Mouse (Mus musculus) brain, embryonic 14.5 days (tissue): Measurements from ENCODE around the gene Nub1. TPM values are rescaled to one million over a fixed set of nuclear protein-coding genes. Genes with fewer than 3 reads are reported as not detected.
A peak's percentile ranks its signal among the peaks of the same experiment; 100 is the strongest.
"Not testable (repeated sequence)": the region's sequence is repeated elsewhere in the genome, so short reads cannot be mapped to it uniquely, and the experiment has no call there.

ENCODE experiments used
- DNase-seq: peaks from one replicate; pipeline ENCODE4 v3.0.0-alpha.2; 2011; ENCODE audit warnings: low read depth
- CTCF ChIP-seq: fragments of 200-500 bp; IDR thresholded peaks from 2 replicates; pipeline ENCODE4 v1.5.1; 2012; ENCODE audit warnings: inconsistent platforms, mild to moderate bottlenecking, moderate library complexity, borderline replicate concordance; ENCODE audit not compliant: insufficient read depth, insufficient read length; ENCODE audit errors: extremely low read depth
- POLR2A ChIP-seq: fragments of 200-500 bp; IDR thresholded peaks from 2 replicates; pipeline ENCODE4 v1.6.1; 2012; ENCODE audit warnings: mild to moderate bottlenecking, inconsistent platforms, borderline replicate concordance; ENCODE audit not compliant: poor library complexity, insufficient read depth, insufficient read length, severe bottlenecking; ENCODE audit errors: extremely low read depth
- polyA plus RNA-seq: library from polyadenylated mRNA; depleted of rRNA; stranded (reverse); fragments of >200 nt; gene quantifications from 2 replicates; pipeline ENCODE4 v1.2.3, GENCODE M21; 2012

Nub1 gene
- polyA plus RNA-seq, 1 experiment: 58.5 TPM

- no peak for TF ChIP-seq CTCF
- TF ChIP-seq POLR2A: no peak
- no peak for DNase-seq
These were observed 25.5 kb upstream of the Nub1 start for GRCm38 (mm10) chr5:24659708-24660423.

- DNase-seq: no peak
- no peak for TF ChIP-seq POLR2A
- TF ChIP-seq CTCF: no peak
These were observed 23.9 kb upstream of the Nub1 start for GRCm38 (mm10) chr5:24661457-24661856.

- peak; percentile 80 for TF ChIP-seq CTCF
- TF ChIP-seq POLR2A: no peak
- peak; percentile 86 for DNase-seq
These were observed 11.1 kb upstream of the Nub1 start for GRCm38 (mm10) chr5:24674238-24674637.

- TF ChIP-seq POLR2A (no peak), CTCF (no peak)
- no peak for DNase-seq
These were observed 3.9 kb upstream of the Nub1 start for GRCm38 (mm10) chr5:24681436-24681835.

- TF ChIP-seq CTCF: no peak
- TF ChIP-seq POLR2A: no peak
These were observed 560 bp upstream of the Nub1 start for GRCm38 (mm10) chr5:24684578-24685365.

GRCm38 (mm10) chr5:24686176-24686575 lies 844 bp downstream of the Nub1 start:
- DNase-seq: no peak
- TF ChIP-seq POLR2A (no peak), CTCF (no peak)

More at GRCm38 (mm10) chr5:24684578-24685365, 560 bp upstream of the Nub1 start:
- peak; percentile 59 for DNase-seq

GRCm38 (mm10) chr5:24686671-24687420 lies 1.5 kb downstream of the Nub1 start:
- DNase-seq: not testable (repeated sequence)

- no peak for TF ChIP-seq CTCF
- no peak for TF ChIP-seq POLR2A
- no peak for DNase-seq
These were observed 2.4 kb downstream of the Nub1 start for GRCm38 (mm10) chr5:24687696-24688095.

GRCm38 (mm10) chr5:24696704-24697103 lies 11.4 kb downstream of the Nub1 start:
- TF ChIP-seq CTCF: no peak
- TF ChIP-seq POLR2A: no peak
- peak; percentile 11 for DNase-seq

GRCm38 (mm10) chr5:24701271-24701670 lies 15.9 kb downstream of the Nub1 start:
- no peak for DNase-seq
- TF ChIP-seq CTCF (no peak), POLR2A (no peak)

GRCm38 (mm10) chr5:24704615-24705014 lies 19.3 kb downstream of the Nub1 start:
- TF ChIP-seq CTCF (no peak), POLR2A (no peak)
- DNase-seq: no peak
